Mouse (Mus musculus) left cerebral cortex, adult 9 months (tissue): ENCODE measurements around the gene Ctbp1.
A peak's percentile ranks its signal among the peaks of the same experiment; 100 is the strongest.

ENCODE experiments used
- DNase-seq, 2 experiments: peaks; one replicate each; pipeline ENCODE4 v3.0.0; 2022; ENCODE audit warnings: low spot score in 2 of 2

The Ctbp1 gene

GRCm38 (mm10) chr5:33208533-33209245 is 66.1 kb downstream of the Ctbp1 start:
- no peak for DNase-seq

GRCm38 (mm10) chr5:33207136-33207535 is 67.7 kb downstream of the Ctbp1 start:
- DNase-seq: no peak

- DNase-seq: no peak
These were observed 68.5 kb downstream of the Ctbp1 start for GRCm38 (mm10) chr5:33206328-33206727.

GRCm38 (mm10) chr5:33204284-33204683 is 70.5 kb downstream of the Ctbp1 start:
- DNase-seq: no peak

GRCm38 (mm10) chr5:33203691-33204242 is 71.0 kb downstream of the Ctbp1 start:
- peak in 1 of 2 experiments; percentile 84 for DNase-seq

- DNase-seq: no peak
These were observed 71.6 kb downstream of the Ctbp1 start for GRCm38 (mm10) chr5:33203171-33203565.

GRCm38 (mm10) chr5:33202516-33203170 is 72.2 kb downstream of the Ctbp1 start:
- DNase-seq: no peak

GRCm38 (mm10) chr5:33201697-33202096 is 73.1 kb downstream of the Ctbp1 start:
- DNase-seq: no peak

GRCm38 (mm10) chr5:33200071-33200470 is 74.7 kb downstream of the Ctbp1 start:
- no peak for DNase-seq
